Mouse (Mus musculus): ENCODE measurements around the gene AI464131. TPM values are rescaled to one million over a fixed set of nuclear protein-coding genes. Genes with fewer than 3 reads are reported as not detected.
A peak's percentile ranks its signal among the peaks of the same experiment; 100 is the strongest.

AI464131 gene
- 5.7 and 6.4 TPM in 2 replicates for polyA plus RNA-seq (2015; fragmentation: Nextera tagmentation; extraction: Ambion mirVana)

- Histone ChIP-seq H3K9ac (0 out of 2 replicates have a peak within 1 kb of the TSS, but pooled peaks have one; percentile 19), H3K27me3 (replicated peaks) (peaks cover 36% of the 10 kb centered on the region), H3K27ac (peak within 1 kb of the TSS; percentile 44; the same call in 1 of the 2 replicates), H3K4me1 (peaks cover 22% of the 10 kb centered on the region), H3K36me3 (no peaks in the 10 kb centered on the region), H3K4me2 (peak within 1 kb of the TSS; percentile 82), H3K4me3 (replicated peaks) (peak within 1 kb of the TSS; percentile 50), H3K9me3 (no peaks in the 10 kb centered on the region)
- ATAC-seq (ENCODE audit: insufficient read depth, low FRiP score, low read depth), result peak; percentile 94
- WGBS, result 1% methylated on average over 16 of the region's 18 CpGs
Observed at GRCm38 (mm10) chr4:41502986-41503412, at the start of gene AI464131. Gene AI464131, minus strand, starts transcription at chr4:41503076.

- no peak overlapping the region for H3K9ac ChIP-seq
- no peak overlapping the region for H3K4me3 ChIP-seq (replicated peaks)
- no peak overlapping the region for H3K27ac ChIP-seq
- H3K4me2 ChIP-seq, result no peak overlapping the region
- no peaks in the 10 kb centered on the region; the same call in 1 of the 2 replicates for H3K4me1 ChIP-seq
- WGBS, result 33% methylated on average over 6 of the region's 6 CpGs
- no peaks in the 10 kb centered on the region for H3K36me3 ChIP-seq
- H3K9me3 ChIP-seq, result no peaks in the 10 kb centered on the region
- H3K27me3 ChIP-seq (replicated peaks), result no peaks in the 10 kb centered on the region
- ATAC-seq (ENCODE audit: insufficient read depth, low FRiP score, low read depth), result no peak
Observed at GRCm38 (mm10) chr4:41552529-41552928, 49.7 kb upstream of the AI464131 start.

- no peaks in the 10 kb centered on the region for H3K27me3 ChIP-seq (replicated peaks)
- WGBS, result 70% methylated on average over 1 of the region's 1 CpGs
- ATAC-seq (ENCODE audit: insufficient read depth, low FRiP score, low read depth), result no peak
Observed at GRCm38 (mm10) chr4:41547086-41547485, 44.2 kb upstream of the AI464131 start.

GRCm38 (mm10) chr4:41545985-41546384 lies 43.1 kb upstream of the AI464131 start:
- Histone ChIP-seq H3K4me2 (no peak overlapping the region), H3K9ac (no peak overlapping the region), H3K27ac (no peak overlapping the region), H3K4me1 (no peaks in the 10 kb centered on the region), H3K4me3 (replicated peaks) (no peak overlapping the region), H3K27me3 (replicated peaks) (no peaks in the 10 kb centered on the region), H3K36me3 (no peaks in the 10 kb centered on the region), H3K9me3 (no peaks in the 10 kb centered on the region)
- no peak for ATAC-seq (ENCODE audit: insufficient read depth, low FRiP score, low read depth)
- 12% methylated on average over 8 of the region's 8 CpGs for WGBS

More at GRCm38 (mm10) chr4:41547086-41547485, 44.2 kb upstream of the AI464131 start:
- Histone ChIP-seq H3K4me1 (no peaks in the 10 kb centered on the region), H3K4me3 (replicated peaks) (no peak overlapping the region), H3K9ac (no peak overlapping the region), H3K36me3 (no peaks in the 10 kb centered on the region), H3K27ac (no peak overlapping the region), H3K9me3 (no peaks in the 10 kb centered on the region), H3K4me2 (no peak overlapping the region)

GRCm38 (mm10) chr4:41542136-41542535 lies 39.3 kb upstream of the AI464131 start:
- Histone ChIP-seq H3K4me3 (replicated peaks) (no peak overlapping the region), H3K4me1 (no peaks in the 10 kb centered on the region), H3K27ac (no peak overlapping the region), H3K9me3 (no peaks in the 10 kb centered on the region), H3K36me3 (no peaks in the 10 kb centered on the region), H3K9ac (no peak overlapping the region), H3K27me3 (replicated peaks) (no peaks in the 10 kb centered on the region), H3K4me2 (no peak overlapping the region)
- no peak for ATAC-seq (ENCODE audit: insufficient read depth, low FRiP score, low read depth)
- WGBS, result 76% methylated on average over 8 of the region's 8 CpGs

- no peak overlapping the region for H3K4me2 ChIP-seq
- H3K9me3 ChIP-seq, result no peaks in the 10 kb centered on the region
- H3K4me3 ChIP-seq (replicated peaks), result no peak overlapping the region
- WGBS, result 73% methylated on average over 5 of the region's 5 CpGs
- H3K4me1 ChIP-seq, result no peaks in the 10 kb centered on the region
- H3K9ac ChIP-seq, result no peak overlapping the region
- no peaks in the 10 kb centered on the region for H3K36me3 ChIP-seq
- no peak overlapping the region for H3K27ac ChIP-seq
- H3K27me3 ChIP-seq (replicated peaks), result no peaks in the 10 kb centered on the region
- no peak for ATAC-seq (ENCODE audit: insufficient read depth, low FRiP score, low read depth)
Observed at GRCm38 (mm10) chr4:41534866-41535265, 32.0 kb upstream of the AI464131 start.

GRCm38 (mm10) chr4:41532420-41532819 lies 29.5 kb upstream of the AI464131 start:
- H3K9me3 ChIP-seq, result no peaks in the 10 kb centered on the region
- no peak for ATAC-seq (ENCODE audit: insufficient read depth, low FRiP score, low read depth)
- WGBS, result 26% methylated on average over 6 of the region's 6 CpGs

GRCm38 (mm10) chr4:41527996-41528395 lies 25.1 kb upstream of the AI464131 start:
- Histone ChIP-seq H3K9ac (no peak overlapping the region), H3K9me3 (no peaks in the 10 kb centered on the region), H3K27ac (no peak overlapping the region), H3K4me2 (no peak overlapping the region), H3K36me3 (no peaks in the 10 kb centered on the region), H3K27me3 (replicated peaks) (no peaks in the 10 kb centered on the region), H3K4me1 (no peaks in the 10 kb centered on the region), H3K4me3 (replicated peaks) (no peak overlapping the region)
- 33% methylated on average over 8 of the region's 8 CpGs for WGBS
- no peak for ATAC-seq (ENCODE audit: insufficient read depth, low FRiP score, low read depth)

More at GRCm38 (mm10) chr4:41532420-41532819, 29.5 kb upstream of the AI464131 start:
- H3K4me2 ChIP-seq, result no peak overlapping the region
- no peak overlapping the region for H3K4me3 ChIP-seq (replicated peaks)
- no peak overlapping the region for H3K9ac ChIP-seq
- no peaks in the 10 kb centered on the region for H3K27me3 ChIP-seq (replicated peaks)
- no peaks in the 10 kb centered on the region for H3K36me3 ChIP-seq
- H3K4me1 ChIP-seq, result no peaks in the 10 kb centered on the region
- H3K27ac ChIP-seq, result no peak overlapping the region

- no peak overlapping the region for H3K4me2 ChIP-seq
- H3K27me3 ChIP-seq (replicated peaks), result no peaks in the 10 kb centered on the region
- H3K4me1 ChIP-seq, result no peaks in the 10 kb centered on the region
- ATAC-seq (ENCODE audit: insufficient read depth, low FRiP score, low read depth), result no peak
- H3K36me3 ChIP-seq, result no peaks in the 10 kb centered on the region
- H3K4me3 ChIP-seq (replicated peaks), result no peak overlapping the region
- WGBS, result 53% methylated on average over 13 of the region's 13 CpGs
- no peaks in the 10 kb centered on the region for H3K9me3 ChIP-seq
- H3K27ac ChIP-seq, result no peak overlapping the region
- H3K9ac ChIP-seq, result no peak overlapping the region
Observed at GRCm38 (mm10) chr4:41527076-41527475, 24.2 kb upstream of the AI464131 start.

- H3K36me3 ChIP-seq, result no peaks in the 10 kb centered on the region
- no peaks in the 10 kb centered on the region for H3K4me1 ChIP-seq
- H3K9ac ChIP-seq, result no peak overlapping the region
- no peak for ATAC-seq (ENCODE audit: insufficient read depth, low FRiP score, low read depth)
- no peak overlapping the region for H3K4me3 ChIP-seq (replicated peaks)
- 71% methylated on average over 7 of the region's 7 CpGs for WGBS
- H3K4me2 ChIP-seq, result no peak overlapping the region
- no peak overlapping the region for H3K27ac ChIP-seq
- H3K27me3 ChIP-seq (replicated peaks), result no peaks in the 10 kb centered on the region
- H3K9me3 ChIP-seq, result no peaks in the 10 kb centered on the region
Observed at GRCm38 (mm10) chr4:41526553-41526952, 23.7 kb upstream of the AI464131 start.

GRCm38 (mm10) chr4:41524829-41525228 lies 22.0 kb upstream of the AI464131 start:
- no peak overlapping the region for H3K27ac ChIP-seq
- no peaks in the 10 kb centered on the region for H3K9me3 ChIP-seq
- no peak overlapping the region for H3K4me3 ChIP-seq (replicated peaks)
- H3K4me1 ChIP-seq, result no peaks in the 10 kb centered on the region; the same call in 1 of the 2 replicates
- H3K9ac ChIP-seq, result no peak overlapping the region
- WGBS, result 65% methylated on average over 9 of the region's 9 CpGs
- no peaks in the 10 kb centered on the region for H3K36me3 ChIP-seq
- H3K27me3 ChIP-seq (replicated peaks), result 0 out of 2 replicates have a peak, but pooled peaks cover 3% of the 10 kb centered on the region
- H3K4me2 ChIP-seq, result no peak overlapping the region
- no peak for ATAC-seq (ENCODE audit: insufficient read depth, low FRiP score, low read depth)

- 67% methylated on average over 7 of the region's 7 CpGs for WGBS
- no peak for ATAC-seq (ENCODE audit: insufficient read depth, low FRiP score, low read depth)
- 0 out of 2 replicates have a peak, but pooled peaks cover 3% of the 10 kb centered on the region for H3K27me3 ChIP-seq (replicated peaks)
Observed at GRCm38 (mm10) chr4:41523839-41524238, 21.0 kb upstream of the AI464131 start.

GRCm38 (mm10) chr4:41522788-41523187 lies 19.9 kb upstream of the AI464131 start:
- Histone ChIP-seq H3K4me1 (no peaks in the 10 kb centered on the region; the same call in 1 of the 2 replicates), H3K36me3 (no peaks in the 10 kb centered on the region), H3K4me2 (no peak overlapping the region), H3K4me3 (replicated peaks) (no peak overlapping the region), H3K9me3 (no peaks in the 10 kb centered on the region), H3K27ac (no peak overlapping the region), H3K9ac (no peak overlapping the region), H3K27me3 (replicated peaks) (0 out of 2 replicates have a peak, but pooled peaks cover 3% of the 10 kb centered on the region)
- no peak for ATAC-seq (ENCODE audit: insufficient read depth, low FRiP score, low read depth)
- 48% methylated on average over 5 of the region's 5 CpGs for WGBS

More at GRCm38 (mm10) chr4:41523839-41524238, 21.0 kb upstream of the AI464131 start:
- H3K9me3 ChIP-seq, result no peaks in the 10 kb centered on the region
- H3K4me3 ChIP-seq (replicated peaks), result no peak overlapping the region
- H3K4me1 ChIP-seq, result no peaks in the 10 kb centered on the region; the same call in 1 of the 2 replicates
- no peaks in the 10 kb centered on the region for H3K36me3 ChIP-seq
- H3K4me2 ChIP-seq, result no peak overlapping the region
- no peak overlapping the region for H3K27ac ChIP-seq
- H3K9ac ChIP-seq, result no peak overlapping the region

Measured in stomach, embryonic 15.5 days (tissue).